Mouse (Mus musculus) CH12.LX (cell line): ENCODE measurements at regions not wholly inside any gene's neighbourhood (a gene's known extent, or its start where the extent isn't known, plus 50 kb on each side); places are given as distances from the start of the nearest gene placed in this dataset.

Source experiments
- DNase-seq: peaks from one replicate; pipeline ENCODE4 v3.0.0-alpha.2; 2013; ENCODE audit errors: extremely low read depth
- H3K27ac ChIP-seq: 2 replicates; pipeline ENCODE4 v1.5.1; 2012; ENCODE audit warnings: low read depth, mild to moderate bottlenecking, control low read depth, moderate library complexity; ENCODE audit not compliant: insufficient read depth
- H3K27me3 ChIP-seq: replicated peaks from 2 replicates; pipeline ENCODE3; 2012; ENCODE audit warnings: inconsistent platforms
- H3K36me3 ChIP-seq, 2 experiments: replicated peaks in 1 of 2; 2 replicates each; pipeline versions ENCODE3 to v1.6.1; 2012; ENCODE audit warnings: inconsistent platforms in 1 of 2, low read length in 1 of 2, mild to moderate bottlenecking in 1 of 2, mixed read lengths in 1 of 2, moderate library complexity in 1 of 2; ENCODE audit not compliant: control insufficient read depth in 1 of 2, insufficient read depth in 1 of 2
- H3K4me1 ChIP-seq, 2 experiments: 2 replicates each; pipeline ENCODE4 v1.6.1; 2012; ENCODE audit warnings: inconsistent platforms in 1 of 2, moderate library complexity in 1 of 2; ENCODE audit not compliant: insufficient read depth in 2 of 2, control insufficient read depth in 1 of 2
- H3K4me2 ChIP-seq: 2 replicates; pipeline ENCODE4 v1.6.1; 2012; ENCODE audit warnings: low read depth, mild to moderate bottlenecking, control low read depth; ENCODE audit not compliant: poor library complexity, insufficient read depth, severe bottlenecking
- H3K4me3 ChIP-seq, 3 experiments: fragments of 150-350 bp in 1 of 3; sonication (generic) in 1 of 3; replicated peaks in 1 of 3; 2 replicates each; pipeline versions ENCODE3 to v1.5.1; 2011 to 2012; ENCODE audit warnings: low read depth in 2 of 3, low read length in 2 of 3, mild to moderate bottlenecking in 2 of 3, moderate library complexity in 2 of 3, control low read depth in 1 of 3, improper control_type of control experiment in 1 of 3, inconsistent platforms in 1 of 3, mixed read lengths in 1 of 3; ENCODE audit not compliant: poor library complexity in 1 of 3
- H3K79me2 ChIP-seq: replicated peaks from 2 replicates; pipeline ENCODE4 v1.6.1; 2012; ENCODE audit warnings: mild to moderate bottlenecking, moderate library complexity; ENCODE audit not compliant: control insufficient read depth, poor library complexity, insufficient read depth, severe bottlenecking; ENCODE audit errors: extremely low read depth
- H3K9ac ChIP-seq: 2 replicates; pipeline ENCODE4 v1.6.1; 2012; ENCODE audit warnings: low read depth, mild to moderate bottlenecking, control low read depth, moderate library complexity; ENCODE audit not compliant: insufficient read depth
- H3K9me3 ChIP-seq: replicated peaks from 2 replicates; pipeline ENCODE3; 2012; ENCODE audit warnings: low read length, inconsistent platforms, mixed read lengths
- BHLHE40 ChIP-seq: IDR thresholded peaks from 2 replicates; pipeline ENCODE4 v1.6.1; 2011; ENCODE audit warnings: mild to moderate bottlenecking, low read depth, low read length, improper control_type of control experiment
- E2F4 ChIP-seq: IDR thresholded peaks from 2 replicates; pipeline ENCODE4 v1.6.1; 2011; ENCODE audit warnings: low read depth, low read length, improper control_type of control experiment; ENCODE audit not compliant: insufficient replicate concordance
- GABPA ChIP-seq: IDR thresholded peaks from 2 replicates; pipeline ENCODE4 v1.6.1; 2012; ENCODE audit warnings: low read depth, low read length, improper control_type of control experiment, inconsistent platforms; ENCODE audit not compliant: insufficient replicate concordance
- JUN ChIP-seq: IDR thresholded peaks from 2 replicates; pipeline ENCODE4 v1.6.1; 2011; ENCODE audit warnings: low read depth, mild to moderate bottlenecking, low read length, improper control_type of control experiment, moderate library complexity; ENCODE audit not compliant: insufficient read depth
- KAT2A ChIP-seq: IDR thresholded peaks from 2 replicates; pipeline ENCODE4 v1.6.1; 2012; ENCODE audit warnings: low read length, improper control_type of control experiment, inconsistent platforms; ENCODE audit not compliant: insufficient replicate concordance
- MAFK ChIP-seq: IDR thresholded peaks from 2 replicates; pipeline ENCODE4 v1.6.1; 2011; ENCODE audit warnings: low read length, improper control_type of control experiment; ENCODE audit not compliant: insufficient replicate concordance
- MEF2A ChIP-seq: IDR thresholded peaks from 2 replicates; pipeline ENCODE4 v1.6.1; 2014; ENCODE audit warnings: low read depth, mild to moderate bottlenecking, inconsistent platforms, low read length, improper control_type of control experiment, borderline replicate concordance
- MYC ChIP-seq: IDR thresholded peaks from 2 replicates; pipeline ENCODE4 v1.6.1; 2011; ENCODE audit warnings: low read depth, mild to moderate bottlenecking, improper control_type of control experiment, low read length
- NRF1 ChIP-seq: IDR thresholded peaks from 2 replicates; pipeline ENCODE4 v1.6.1; 2014; ENCODE audit warnings: low read depth, mild to moderate bottlenecking, inconsistent platforms, low read length, improper control_type of control experiment, moderate library complexity
- POLR2A ChIP-seq: IDR thresholded peaks from 2 replicates; pipeline ENCODE4 v1.6.1; 2011; ENCODE audit warnings: low read depth, mild to moderate bottlenecking, improper control_type of control experiment, low read length
- SIN3A ChIP-seq: IDR thresholded peaks from 2 replicates; pipeline ENCODE4 v1.6.1; 2012; ENCODE audit warnings: low read length, improper control_type of control experiment, inconsistent platforms
- SMC3 ChIP-seq: IDR thresholded peaks from 2 replicates; pipeline ENCODE4 v1.6.1; 2011; ENCODE audit warnings: low read depth, low read length, improper control_type of control experiment
- TBP ChIP-seq: conservative IDR thresholded peaks from 2 replicates; pipeline ENCODE4 v1.6.1; 2011; ENCODE audit warnings: low read depth, low read length, improper control_type of control experiment
- TCF12 ChIP-seq: IDR thresholded peaks from 2 replicates; pipeline ENCODE4 v1.6.1; 2014; ENCODE audit warnings: low read depth, mild to moderate bottlenecking, inconsistent platforms, low read length, improper control_type of control experiment
- UBTF ChIP-seq: IDR thresholded peaks from 2 replicates; pipeline ENCODE4 v1.6.1; 2012; ENCODE audit warnings: low read depth, mild to moderate bottlenecking, inconsistent platforms, low read length, improper control_type of control experiment, moderate library complexity
- USF2 ChIP-seq: conservative IDR thresholded peaks from 2 replicates; pipeline ENCODE4 v1.6.1; 2011; ENCODE audit warnings: low read depth, low read length, improper control_type of control experiment
- ZKSCAN1 ChIP-seq: IDR thresholded peaks from 2 replicates; pipeline ENCODE4 v1.6.1; 2012; ENCODE audit warnings: low read depth, inconsistent platforms, low read length, improper control_type of control experiment, borderline replicate concordance
- ZNF384 ChIP-seq: IDR thresholded peaks from 2 replicates; pipeline ENCODE4 v1.6.1; 2012; ENCODE audit warnings: low read depth, low read length, improper control_type of control experiment, inconsistent platforms
- dilution Hi-C: fragments of 300-500 bp; cut with MboI; formaldehyde crosslinking; loops from 2 replicates; pipeline ENCODE4 v1.14.3; 2020; ENCODE audit warnings: low sequenced_read_pairs; ENCODE audit not compliant: extremely low pct_unique_long_range_greater_than_20kb, extremely low pct_ligation_motif_present
- in situ Hi-C: fragments of 300-500 bp; cut with MboI; formaldehyde crosslinking; loops from 3 replicates; pipeline ENCODE4 v1.14.3; 2019; ENCODE audit warnings: low sequenced_read_pairs, low pct_ligation_motif_present, low pct_unique_long_range_greater_than_20kb, mixed read lengths

- Histone ChIP-seq H3K36me3 (no peaks in the 10 kb centered on the region), H3K79me2 (no peaks in the 10 kb centered on the region), H3K9ac (no peak overlapping the region), H3K4me1 (no peaks in the 10 kb centered on the region), H3K4me2 (no peak overlapping the region), H3K27me3 (no peaks in the 10 kb centered on the region), H3K27ac (no peak overlapping the region), H3K4me3 (no peak overlapping the region), H3K9me3 (no peaks in the 10 kb centered on the region)
- no peak for DNase-seq
- dilution Hi-C loops = no loop called here
- TF ChIP-seq SMC3 (no peak), JUN (no peak), MYC (no peak), BHLHE40 (no peak), MAFK (no peak), USF2 (no peak), UBTF (no peak), GABPA (no peak), MEF2A (no peak), KAT2A (no peak), ZNF384 (no peak), TCF12 (no peak), POLR2A (no peak), ZKSCAN1 (no peak), TBP (no peak)
- TF ChIP-seq, all 38 proteins: peak for 0
- in situ Hi-C loops = no loop called here
Observed at GRCm38 (mm10) chr10:66150966-66151365, 945.0 kb upstream of the Jmjd1c start.

GRCm38 (mm10) chr10:66152777-66153176 lies 943.1 kb upstream of the Jmjd1c start:
- DNase-seq = no peak
- in situ Hi-C loops = no loop called here
- no peaks in the 10 kb centered on the region for H3K36me3 ChIP-seq
- no peaks in the 10 kb centered on the region for H3K4me1 ChIP-seq
- dilution Hi-C loops = no loop called here
- H3K9me3 ChIP-seq = no peaks in the 10 kb centered on the region
- H3K4me3 ChIP-seq = no peak overlapping the region
- H3K4me2 ChIP-seq = no peak overlapping the region
- no peaks in the 10 kb centered on the region for H3K79me2 ChIP-seq
- no peak overlapping the region for H3K27ac ChIP-seq
- H3K27me3 ChIP-seq = no peaks in the 10 kb centered on the region
- H3K9ac ChIP-seq = no peak overlapping the region
- TF ChIP-seq E2F4 (no peak), SIN3A (no peak), TCF12 (no peak), NRF1 (no peak), SMC3 (no peak)
- TF ChIP-seq, all 38 proteins: peak for 0
